Mouse (Mus musculus) erythroblast, embryonic 14.5 days (primary cell): Measurements from ENCODE around the gene Dmrtc2.

Experiments used
- GATA1 ChIP-seq: IDR thresholded peaks from 2 replicates; pipeline ENCODE4 v1.6.1; 2012; ENCODE audit warnings: low read length, inconsistent platforms, mixed read lengths
- TAL1 ChIP-seq: IDR thresholded peaks from 3 replicates; pipeline ENCODE4 v1.6.1; 2012; ENCODE audit warnings: low read length, inconsistent platforms, mixed read lengths

DNA sequence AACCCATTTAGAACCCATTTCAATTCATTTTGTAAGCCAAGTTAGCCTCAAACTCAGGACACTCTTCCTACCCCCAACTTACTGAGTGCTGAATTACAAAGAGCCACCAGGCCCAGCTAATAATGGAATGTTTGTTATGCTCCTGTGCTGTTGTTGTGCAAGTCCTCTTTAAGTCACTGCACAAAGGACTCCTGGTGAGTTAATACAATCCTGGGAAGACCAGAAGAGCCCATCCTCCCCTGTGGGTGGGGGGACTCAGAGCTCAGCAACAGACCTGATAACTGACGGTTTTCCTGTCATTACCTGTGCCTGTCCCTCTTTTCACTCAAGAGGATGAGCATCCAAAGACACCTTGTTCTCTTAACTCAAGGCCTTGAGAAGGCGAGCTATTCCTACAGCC is 9.8 kb downstream of the Dmrtc2 start:
- no peak for TF ChIP-seq TAL1
- no peak for TF ChIP-seq GATA1
